Comparison of ENCODE assay signal across 21 mouse cellular contexts in the genomic region with DNA sequence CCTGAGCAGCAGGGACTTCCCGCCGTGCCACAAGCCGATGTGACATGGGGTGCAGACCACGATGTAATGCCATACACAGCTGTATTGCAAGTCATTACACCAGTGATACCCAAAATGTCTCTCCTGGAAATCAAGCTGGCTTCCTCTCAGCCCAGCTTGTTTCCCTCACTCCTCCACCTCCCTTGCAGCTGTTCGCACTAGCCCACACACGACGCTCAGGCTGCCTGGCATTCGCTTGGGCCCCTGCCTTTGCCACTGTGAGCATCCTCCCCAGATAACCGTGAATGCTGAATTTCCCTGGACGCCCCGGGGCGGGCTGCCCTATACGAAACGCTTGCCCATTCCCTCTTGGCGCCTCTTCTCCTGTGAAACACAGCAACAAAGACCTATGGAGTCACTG.
A peak's percentile ranks its signal among the peaks of the same experiment; 100 is the strongest.
DNase-seq lines count a peak whose midpoint lies in the region; ATAC-seq lines count a peak whose summit lies in the region.
"Had no signal": no experiment of that assay in that cellular context is flagged by ENCODE, and none has a peak within 500 bp of the region (broad histone marks: within the 10 kb centered on the region; RNA-seq: fewer than 3 reads in every experiment).

No protein-coding gene starts in this region.

- no peak overlapping the region for H3K9ac ChIP-seq in kidney, embryonic 14.5 days (ENCODE audit: low read depth, low read length)
- no peak overlapping the region for H3K9ac ChIP-seq in embryonic facial prominence, embryonic 15.5 days
- H3K9ac ChIP-seq: forebrain, embryonic 13.5 days; liver, embryonic 15.5 days; midbrain, embryonic 12.5 days; neural tube, embryonic 15.5 days; stomach, embryonic 15.5 days had no signal

- H3K4me2 ChIP-seq in kidney, embryonic 14.5 days (replicated peaks; ENCODE audit: low read depth, low read length): no peak overlapping the region
- no peak overlapping the region for H3K4me2 ChIP-seq in embryonic facial prominence, embryonic 15.5 days (replicated peaks)
- H3K4me2 ChIP-seq: forebrain, embryonic 13.5 days; liver, embryonic 15.5 days; midbrain, embryonic 12.5 days; neural tube, embryonic 15.5 days; stomach, embryonic 15.5 days had no signal

- peaks cover 4% of the 10 kb centered on the region for H3K27me3 ChIP-seq in kidney, embryonic 14.5 days (ENCODE audit: control insufficient read depth, insufficient read depth, low read length)
- H3K27me3 ChIP-seq in embryonic facial prominence, embryonic 15.5 days: peaks cover 4% of the 10 kb centered on the region; the same call in 1 of the 2 replicates
- H3K27me3 ChIP-seq: forebrain, embryonic 13.5 days; liver, embryonic 15.5 days; stomach, embryonic 15.5 days had no signal

- WGBS in kidney, embryonic 14.5 days: 65% methylated on average over 15 of the region's 15 CpGs
- WGBS in embryonic facial prominence, embryonic 15.5 days: 62% methylated on average over 15 of the region's 15 CpGs

- DNase-seq in kidney, adult 18-20 months: no peak
- peak; percentile 35 to 66 for DNase-seq in left cerebral cortex, postnatal 25 days (ENCODE audit: low spot score in 2 of 2)
- DNase-seq in left cerebral cortex, adult 8-10 months (ENCODE audit: low spot score in 2 of 2): no peak
- peak; percentile 42 for DNase-seq in ZHBTc4 (ENCODE audit: low read depth, low spot score)
- DNase-seq in cerebellum, adult 9-11 months: no peak
- DNase-seq: adrenal gland, postnatal 14 days; B cell, adult 2 months; cerebellum, adult 2 months; gastrocnemius, adult 2 months; kidney, adult 8-10 months; spleen, adult 18-20 months had no signal

- peak; percentile 16; the same call in 1 of the 2 replicates for ATAC-seq in kidney, embryonic 14.5 days (ENCODE audit: low FRiP score, low TSS enrichment)
- 0 out of 2 replicates have a peak, but pooled peaks have one; percentile 30 for ATAC-seq in embryonic facial prominence, embryonic 15.5 days (ENCODE audit: insufficient number of reproducible peaks, low FRiP score, low TSS enrichment, low read depth)
- ATAC-seq: activated CD4-positive, CD25-positive, alpha-beta regulatory T cell, adult 4 months; forebrain, embryonic 13.5 days had no signal

- no peaks in the 10 kb centered on the region for H3K9me3 ChIP-seq in kidney, embryonic 14.5 days (ENCODE audit: control insufficient read depth, low read length)
- no peaks in the 10 kb centered on the region for H3K9me3 ChIP-seq in embryonic facial prominence, embryonic 15.5 days (replicated peaks)
- H3K9me3 ChIP-seq: forebrain, embryonic 13.5 days; liver, embryonic 15.5 days; midbrain, embryonic 12.5 days; neural tube, embryonic 15.5 days; stomach, embryonic 15.5 days had no signal

- no peaks in the 10 kb centered on the region for H3K36me3 ChIP-seq in kidney, embryonic 14.5 days (ENCODE audit: control insufficient read depth, insufficient read depth, low read length)
- no peaks in the 10 kb centered on the region for H3K36me3 ChIP-seq in embryonic facial prominence, embryonic 15.5 days
- H3K36me3 ChIP-seq: liver, embryonic 15.5 days; midbrain, embryonic 12.5 days; neural tube, embryonic 15.5 days; stomach, embryonic 15.5 days had no signal

- no peak overlapping the region for H3K27ac ChIP-seq in kidney, embryonic 14.5 days (ENCODE audit: low read depth, low read length)
- H3K27ac ChIP-seq in embryonic facial prominence, embryonic 15.5 days (replicated peaks): no peak overlapping the region
- H3K27ac ChIP-seq: forebrain, embryonic 13.5 days; gastrocnemius, adult 2 months; layer of hippocampus, adult 2 months; liver, embryonic 15.5 days; macrophage; midbrain, embryonic 12.5 days; neural tube, embryonic 15.5 days; stomach, embryonic 15.5 days had no signal

- H3K4me1 ChIP-seq in kidney, embryonic 14.5 days (ENCODE audit: control insufficient read depth, insufficient read depth, low read length): peaks cover 17% of the 10 kb centered on the region; the same call in 1 of the 2 replicates
- no peaks in the 10 kb centered on the region for H3K4me1 ChIP-seq in embryonic facial prominence, embryonic 15.5 days

- no peak overlapping the region for H3K4me3 ChIP-seq in kidney, embryonic 14.5 days (ENCODE audit: low read length)
- no peak overlapping the region for H3K4me3 ChIP-seq in embryonic facial prominence, embryonic 15.5 days (replicated peaks)
- H3K4me3 ChIP-seq: forebrain, embryonic 13.5 days; gastrocnemius, adult 2 months; layer of hippocampus, adult 2 months; liver, embryonic 15.5 days; midbrain, embryonic 12.5 days; neural tube, embryonic 15.5 days; stomach, embryonic 15.5 days had no signal

- intact Hi-C loops in left cerebral cortex, postnatal 25 days (cut with DNase I): loop anchor here (1.0 kb wide), 1 partner anchor 37 kb away; no protein-coding TSS in a partner anchor

Comparison
In these comparisons a context has a peak if more than half of its experiments do, and no peak if none do; other contexts are left out.
1. DNase-seq: peak in left cerebral cortex, postnatal 25 days (2 of 2) and ZHBTc4 (single experiment); none in kidney, adult 18-20 months (single experiment), left cerebral cortex, adult 8-10 months (0 of 2) and cerebellum, adult 9-11 months (single experiment).